Mouse (Mus musculus): Measurements from ENCODE around the gene Gm28308.

- TF ChIP-seq TAL1 (IDR thresholded peaks at IDR 0.05; ENCODE audit: low read length) (no peak), GATA1 (IDR thresholded peaks at IDR 0.05; ENCODE audit: low read length) (no peak)
These were observed 49.0 kb downstream of the Gm28308 start for GRCm38 (mm10) chr6:52164051-52164625.
